Mouse (Mus musculus): ENCODE results near the gene Med31. TPM values are rescaled to one million over a fixed set of nuclear protein-coding genes. Genes with fewer than 3 reads are reported as not detected.
"Not testable (repeated sequence)": the region's sequence is repeated elsewhere in the genome, so short reads cannot be mapped to it uniquely, and the experiment has no call there.

Med31 gene
- polyA plus RNA-seq, 1 experiment: 20.1 TPM

- H3K27me3 ChIP-seq (ENCODE audit: control insufficient read depth, insufficient read depth, insufficient read length): no peaks in the 10 kb centered on the region
- no peak overlapping the region for H3ac ChIP-seq (ENCODE audit: control insufficient read depth, insufficient read length)
- H3K36me3 ChIP-seq (ENCODE audit: control insufficient read depth, insufficient read depth): peaks cover 30% of the 10 kb centered on the region
- no peak overlapping the region for H3K4me3 ChIP-seq
- no peak overlapping the region for H3K4me2 ChIP-seq (ENCODE audit: low read depth)
- TF ChIP-seq TCF12 (IDR thresholded peaks at IDR 0.05; ENCODE audit: insufficient read depth, poor library complexity, severe bottlenecking): no peak
- no peak for TF ChIP-seq REST (IDR thresholded peaks at IDR 0.05; ENCODE audit: insufficient read depth, insufficient read length)
- no peak for TF ChIP-seq MYOG (IDR thresholded peaks at IDR 0.05; ENCODE audit: control insufficient read depth in 1 of 3, insufficient read depth in 1 of 3, insufficient read length in 2 of 3, low read depth in 2 of 3)
- TF ChIP-seq MYOD1 (IDR thresholded peaks at IDR 0.05; ENCODE audit: control insufficient read depth in 1 of 3, insufficient read length in 2 of 3, low read depth in 2 of 3): no peak
- TF ChIP-seq SRF (IDR thresholded peaks at IDR 0.05; ENCODE audit: control insufficient read depth, insufficient read length, low read depth): no peak
- TF ChIP-seq POLR2AphosphoS2 (IDR thresholded peaks at IDR 0.05; ENCODE audit: insufficient read length, low read depth): no peak
- no peak for TF ChIP-seq E2F4 (IDR thresholded peaks at IDR 0.05; ENCODE audit: insufficient read depth)
- TF ChIP-seq CEBPB (IDR thresholded peaks at IDR 0.05; ENCODE audit: insufficient read depth, poor library complexity, severe bottlenecking): no peak
- no peaks in the 10 kb centered on the region for H3K79me2 ChIP-seq (ENCODE audit: control insufficient read depth, insufficient read depth)
These were observed 38.8 kb downstream of the Med31 start for GRCm38 (mm10) chr11:72176553-72176952.

- H3K4me2 ChIP-seq (ENCODE audit: low read depth): no peak overlapping the region
- H3K79me2 ChIP-seq (ENCODE audit: control insufficient read depth, insufficient read depth): no peaks in the 10 kb centered on the region
- H3ac ChIP-seq (ENCODE audit: control insufficient read depth, insufficient read length): no peak overlapping the region
- H3K27me3 ChIP-seq (ENCODE audit: control insufficient read depth, insufficient read depth, insufficient read length): no peaks in the 10 kb centered on the region
- no peak overlapping the region for H3K4me3 ChIP-seq
- no peak for TF ChIP-seq SRF (IDR thresholded peaks at IDR 0.05; ENCODE audit: control insufficient read depth, insufficient read length, low read depth)
- TF ChIP-seq POLR2A (IDR thresholded peaks at IDR 0.05; ENCODE audit: insufficient read length, low read depth): no peak
- no peak for TF ChIP-seq MYOG (IDR thresholded peaks at IDR 0.05; ENCODE audit: control insufficient read depth in 1 of 3, insufficient read depth in 1 of 3, insufficient read length in 2 of 3, low read depth in 2 of 3)
- TF ChIP-seq CEBPB (IDR thresholded peaks at IDR 0.05; ENCODE audit: insufficient read depth, poor library complexity, severe bottlenecking): no peak
- no peak for TF ChIP-seq USF1 (IDR thresholded peaks at IDR 0.05; ENCODE audit: low read depth)
- TF ChIP-seq POLR2AphosphoS2 (IDR thresholded peaks at IDR 0.05; ENCODE audit: insufficient read length, low read depth): no peak
- no peak for TF ChIP-seq MAX (IDR thresholded peaks at IDR 0.05; ENCODE audit: low read depth)
- no peak for TF ChIP-seq MYOD1 (IDR thresholded peaks at IDR 0.05; ENCODE audit: control insufficient read depth in 1 of 3, insufficient read length in 2 of 3, low read depth in 2 of 3)
- no peak for TF ChIP-seq REST (IDR thresholded peaks at IDR 0.05; ENCODE audit: insufficient read depth, insufficient read length)
- TF ChIP-seq TCF12 (IDR thresholded peaks at IDR 0.05; ENCODE audit: insufficient read depth, poor library complexity, severe bottlenecking): no peak
- TF ChIP-seq E2F4 (IDR thresholded peaks at IDR 0.05; ENCODE audit: insufficient read depth): no peak
- no peak for TF ChIP-seq TCF3 (IDR thresholded peaks at IDR 0.05; ENCODE audit: insufficient read length, low read depth)
- H3K36me3 ChIP-seq (ENCODE audit: control insufficient read depth, insufficient read depth): peaks cover 30% of the 10 kb centered on the region
These were observed 39.4 kb downstream of the Med31 start for GRCm38 (mm10) chr11:72175966-72176365.

- no peaks in the 10 kb centered on the region for H3K27me3 ChIP-seq (ENCODE audit: control insufficient read depth, insufficient read depth, insufficient read length)
- H3K36me3 ChIP-seq (ENCODE audit: control insufficient read depth, insufficient read depth): peaks cover 30% of the 10 kb centered on the region
- TF ChIP-seq USF1 (IDR thresholded peaks at IDR 0.05; ENCODE audit: low read depth) (no peak), MYOG (IDR thresholded peaks at IDR 0.05; ENCODE audit: control insufficient read depth in 1 of 3, insufficient read depth in 1 of 3, insufficient read length in 2 of 3, low read depth in 2 of 3) (no peak), POLR2AphosphoS2 (IDR thresholded peaks at IDR 0.05; ENCODE audit: insufficient read length, low read depth) (no peak), REST (IDR thresholded peaks at IDR 0.05; ENCODE audit: insufficient read depth, insufficient read length) (no peak), E2F4 (IDR thresholded peaks at IDR 0.05; ENCODE audit: insufficient read depth) (no peak), POLR2A (IDR thresholded peaks at IDR 0.05; ENCODE audit: insufficient read length, low read depth) (no peak), SRF (IDR thresholded peaks at IDR 0.05; ENCODE audit: control insufficient read depth, insufficient read length, low read depth) (no peak), TCF12 (IDR thresholded peaks at IDR 0.05; ENCODE audit: insufficient read depth, poor library complexity, severe bottlenecking) (no peak), TCF3 (IDR thresholded peaks at IDR 0.05; ENCODE audit: insufficient read length, low read depth) (no peak), CEBPB (IDR thresholded peaks at IDR 0.05; ENCODE audit: insufficient read depth, poor library complexity, severe bottlenecking) (no peak), MAX (IDR thresholded peaks at IDR 0.05; ENCODE audit: low read depth) (no peak), MYOD1 (IDR thresholded peaks at IDR 0.05; ENCODE audit: control insufficient read depth in 1 of 3, insufficient read length in 2 of 3, low read depth in 2 of 3) (no peak)
These were observed 40.7 kb downstream of the Med31 start for GRCm38 (mm10) chr11:72174721-72175120.

GRCm38 (mm10) chr11:72173506-72173905 lies 41.9 kb downstream of the Med31 start:
- Histone ChIP-seq H3ac (ENCODE audit: control insufficient read depth, insufficient read length) (no peak overlapping the region), H3K4me3 (no peak overlapping the region), H3K4me2 (ENCODE audit: low read depth) (no peak overlapping the region), H3K36me3 (ENCODE audit: control insufficient read depth, insufficient read depth) (peaks cover 30% of the 10 kb centered on the region), H3K27me3 (ENCODE audit: control insufficient read depth, insufficient read depth, insufficient read length) (no peaks in the 10 kb centered on the region), H3K79me2 (ENCODE audit: control insufficient read depth, insufficient read depth) (no peaks in the 10 kb centered on the region)
- TF ChIP-seq MYOD1 (IDR thresholded peaks at IDR 0.05; ENCODE audit: control insufficient read depth in 1 of 3, insufficient read length in 2 of 3, low read depth in 2 of 3) (no peak), REST (IDR thresholded peaks at IDR 0.05; ENCODE audit: insufficient read depth, insufficient read length) (no peak), POLR2A (IDR thresholded peaks at IDR 0.05; ENCODE audit: insufficient read length, low read depth) (no peak), MAX (IDR thresholded peaks at IDR 0.05; ENCODE audit: low read depth) (no peak), TCF3 (IDR thresholded peaks at IDR 0.05; ENCODE audit: insufficient read length, low read depth) (no peak), TCF12 (IDR thresholded peaks at IDR 0.05; ENCODE audit: insufficient read depth, poor library complexity, severe bottlenecking) (no peak), CEBPB (IDR thresholded peaks at IDR 0.05; ENCODE audit: insufficient read depth, poor library complexity, severe bottlenecking) (no peak), MYOG (IDR thresholded peaks at IDR 0.05; ENCODE audit: control insufficient read depth in 1 of 3, insufficient read depth in 1 of 3, insufficient read length in 2 of 3, low read depth in 2 of 3) (no peak), USF1 (IDR thresholded peaks at IDR 0.05; ENCODE audit: low read depth) (no peak), POLR2AphosphoS2 (IDR thresholded peaks at IDR 0.05; ENCODE audit: insufficient read length, low read depth) (no peak), E2F4 (IDR thresholded peaks at IDR 0.05; ENCODE audit: insufficient read depth) (no peak), SRF (IDR thresholded peaks at IDR 0.05; ENCODE audit: control insufficient read depth, insufficient read length, low read depth) (no peak)

More at GRCm38 (mm10) chr11:72174721-72175120, 40.7 kb downstream of the Med31 start:
- Histone ChIP-seq H3K79me2 (ENCODE audit: control insufficient read depth, insufficient read depth) (no peaks in the 10 kb centered on the region), H3K4me2 (ENCODE audit: low read depth) (no peak overlapping the region), H3K4me3 (no peak overlapping the region), H3ac (ENCODE audit: control insufficient read depth, insufficient read length) (no peak overlapping the region)

- H3K79me2 ChIP-seq (ENCODE audit: control insufficient read depth, insufficient read depth); H3K27me3 ChIP-seq (ENCODE audit: control insufficient read depth, insufficient read depth, insufficient read length); H3K4me2 ChIP-seq (ENCODE audit: low read depth); H3ac ChIP-seq (ENCODE audit: control insufficient read depth, insufficient read length); H3K4me3 ChIP-seq: not testable (repeated sequence)
- H3K36me3 ChIP-seq (ENCODE audit: control insufficient read depth, insufficient read depth): peaks cover 35% of the 10 kb centered on the region
These were observed 43.5 kb downstream of the Med31 start for GRCm38 (mm10) chr11:72171906-72172305.

All from myocyte (in vitro differentiated cells).